Mouse (Mus musculus): ENCODE data around the gene Bmt2.

DNA sequence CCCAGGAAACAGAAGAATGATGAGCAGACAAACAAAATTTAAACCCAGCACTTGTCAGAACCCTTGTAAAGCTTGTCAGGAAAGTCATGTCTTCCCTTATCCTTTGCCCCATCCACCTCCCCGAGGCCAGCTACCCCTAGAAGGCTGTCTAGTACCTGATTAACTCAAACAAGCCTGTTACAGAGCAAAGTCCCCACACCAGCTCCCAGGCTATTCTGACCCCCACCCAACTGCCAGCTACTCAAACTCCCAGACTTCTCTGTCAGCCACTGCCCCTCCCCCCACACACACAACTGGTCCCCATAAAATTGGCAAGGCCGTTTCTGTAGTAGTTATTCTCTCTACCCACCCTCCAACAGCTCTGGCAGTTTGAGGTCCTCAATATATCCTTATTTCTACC is 91.2 kb downstream of the Bmt2 start:
- TF ChIP-seq CTCF (IDR thresholded peaks at IDR 0.05; ENCODE audit: low read depth) (no peak), EP300 (IDR thresholded peaks at IDR 0.05; ENCODE audit: low read depth) (no peak)

Data from heart, postnatal 0 days (tissue).